Mouse (Mus musculus) neutrophil, adult 83 days (primary cell): Measurements from ENCODE around the gene Rd3. TPM values are rescaled to one million over a fixed set of nuclear protein-coding genes. Genes with fewer than 3 reads are reported as not detected.

Source experiments
- total RNA-seq, 2 experiments: library from RNA; stranded (reverse); gene quantifications; one replicate each; pipeline ENCODE4 v1.2.4; 2023

Gene Rd3
- total RNA-seq = 1 to 10 TPM in 1 of 2 experiments, under 1 TPM in 1; 0.68 to 1.6 TPM

GRCm38 (mm10) chr1:191977187-191977586 lies at the start of gene Rd3:
TSS of gene Rd3 (plus strand) at chr1:191977370.

Other genes with a start within 250 kb of the Rd3 start
- gene Nek2, start 155.9 kb upstream of the Rd3 start, total RNA-seq = 10 to 100 TPM; 24.8 to 28.8 TPM
- gene Slc30a1, start 70.6 kb upstream of the Rd3 start, total RNA-seq = 10 to 100 TPM in 1 of 2 experiments, 1 to 10 TPM in 1; 9.1 to 12.0 TPM
- 10 to 100 TPM; 10.6 to 19.4 TPM for gene Traf5, start 115.2 kb downstream of the Rd3 start, total RNA-seq
- 10 to 100 TPM; 20.0 to 22.5 TPM for gene Rcor3, start 160.7 kb downstream of the Rd3 start, total RNA-seq
- not detected for gene Kcnh1, start 213.4 kb downstream of the Rd3 start, total RNA-seq